Mouse (Mus musculus): Measurements from ENCODE around the gene Gm4498. TPM values are rescaled to one million over a fixed set of nuclear protein-coding genes. Genes with fewer than 3 reads are reported as not detected.
"Not testable (repeated sequence)": the region's sequence is repeated elsewhere in the genome, so short reads cannot be mapped to it uniquely, and the experiment has no call there.

The Gm4498 gene
- polyA plus RNA-seq (2017; shearing (Covaris generic)): not detected

GRCm38 (mm10) chr7:20233728-20234127, at the start of gene Gm4498:
Gene Gm4498, minus strand, starts transcription at chr7:20233828.
- not testable (repeated sequence) for ATAC-seq

GRCm38 (mm10) chr7:20262734-20263133, 29.1 kb upstream of the Gm4498 start, which contains the start of gene Gm5890:
Gene Gm5890, minus strand, starts transcription at chr7:20262834.
- ATAC-seq: not testable (repeated sequence)

- not testable (repeated sequence) for ATAC-seq
These were observed 28.1 kb downstream of the Gm4498 start, which contains the start of gene Gm6164 for GRCm38 (mm10) chr7:20205507-20205906. Gene Gm6164, minus strand, starts transcription at chr7:20205607.

- not testable (repeated sequence) for ATAC-seq
These were observed 40.2 kb downstream of the Gm4498 start, which contains the start of gene Vmn1r95 for GRCm38 (mm10) chr7:20193410-20193809. Gene Vmn1r95, plus strand, starts transcription at chr7:20193710.

Other genes with a start within 250 kb of the Gm4498 start
- not detected for gene Nlrp9b, start 242.4 kb downstream of the Gm4498 start, polyA plus RNA-seq (2017; shearing (Covaris generic))
- gene Vmn1r91, start 134.1 kb downstream of the Gm4498 start, polyA plus RNA-seq (2017; shearing (Covaris generic)): under 1 TPM in 1 of 2 experiments, not detected in 1; 0.24 TPM
- not detected for gene Gm16442, start 111.2 kb downstream of the Gm4498 start, polyA plus RNA-seq (2017; shearing (Covaris generic))
- not detected for gene Vmn1r93, start 94.7 kb downstream of the Gm4498 start, polyA plus RNA-seq (2017; shearing (Covaris generic))
- gene Vmn1r94, start 65.5 kb downstream of the Gm4498 start, polyA plus RNA-seq (2017; shearing (Covaris generic)): not detected
- not detected for gene Vmn1r95, start 40.1 kb downstream of the Gm4498 start, polyA plus RNA-seq (2017; shearing (Covaris generic))
- not detected for gene Gm6164, start 28.2 kb downstream of the Gm4498 start, polyA plus RNA-seq (2017; shearing (Covaris generic))
- gene Gm5890, start 29.0 kb upstream of the Gm4498 start, polyA plus RNA-seq (2017; shearing (Covaris generic)): not detected
- not detected for gene Gm4133, start 100.2 kb upstream of the Gm4498 start, polyA plus RNA-seq (2017; shearing (Covaris generic))
- not detected for gene Gm5728, start 141.6 kb upstream of the Gm4498 start, polyA plus RNA-seq (2017; shearing (Covaris generic))
- gene Vmn1r100, start 184.1 kb upstream of the Gm4498 start, polyA plus RNA-seq (2017; shearing (Covaris generic)): not detected
- not detected for gene Vmn1r101, start 208.8 kb upstream of the Gm4498 start, polyA plus RNA-seq (2017; shearing (Covaris generic))
- not detected for gene Gm10670, start 241.1 kb upstream of the Gm4498 start, polyA plus RNA-seq (2017; shearing (Covaris generic))